Mouse (Mus musculus): ENCODE data around the gene Padi4. TPM values are rescaled to one million over a fixed set of nuclear protein-coding genes. Genes with fewer than 3 reads are reported as not detected.

The Padi4 gene
- polyA plus RNA-seq (2014; fragmentation: Nextera tagmentation; extraction: Ambion mirVana): 0.12 TPM in 1 of 2 replicates, not detected in the other

DNA sequence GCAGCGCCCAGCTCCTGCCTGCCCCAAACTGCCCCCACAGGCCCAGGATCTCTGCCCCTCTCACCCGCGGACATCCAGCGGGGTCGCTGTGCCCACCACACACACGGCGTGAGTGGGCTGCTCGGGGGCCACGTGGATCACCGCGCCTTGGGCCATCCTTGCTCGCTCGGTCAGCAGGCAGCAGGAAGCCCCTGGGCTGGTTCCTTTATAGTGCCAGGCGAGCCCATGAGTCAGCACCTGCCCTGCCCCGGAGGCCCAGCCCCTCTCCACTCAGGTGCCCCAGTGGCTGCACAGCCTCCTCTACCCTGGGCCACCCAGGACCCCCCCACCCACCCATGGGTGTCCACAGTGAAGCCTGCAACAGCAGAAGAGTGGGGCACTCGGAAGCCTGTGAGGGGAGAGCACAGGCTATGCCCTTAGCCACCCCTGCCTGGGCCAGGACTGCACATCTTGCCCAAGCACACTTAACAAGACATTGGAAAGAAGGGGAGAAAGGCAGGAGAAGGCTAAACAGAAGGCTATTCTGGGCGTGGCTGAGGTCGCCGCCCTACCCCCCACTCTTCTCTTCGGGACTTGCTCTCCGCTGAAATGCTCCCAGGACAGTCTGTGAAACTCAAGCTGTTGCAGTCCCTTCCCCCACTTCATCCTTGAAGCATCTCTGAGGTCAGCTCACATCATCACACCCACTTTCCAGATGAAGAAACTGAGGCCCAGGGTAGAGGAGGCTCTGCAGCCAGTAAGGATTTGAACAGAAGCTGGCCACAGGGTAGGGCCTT lies at the start of gene Padi4:
Gene Padi4, minus strand, starts transcription at position 212 of the 776 bp plus-strand sequence.
- Histone ChIP-seq H3K9me3 (ENCODE audit: control insufficient read depth, low read length) (no peaks in the 10 kb centered on the region), H3K27me3 (ENCODE audit: control insufficient read depth, insufficient read depth, low read length) (no peaks in the 10 kb centered on the region), H3K4me3 (ENCODE audit: low read depth, low read length) (no peak within 1 kb of the TSS), H3K4me2 (ENCODE audit: low read depth, severe bottlenecking) (no peak within 1 kb of the TSS), H3K4me1 (ENCODE audit: control insufficient read depth, insufficient read depth, low read length) (no peaks in the 10 kb centered on the region), H3K9ac (ENCODE audit: low read length) (no peak within 1 kb of the TSS), H3K36me3 (ENCODE audit: control insufficient read depth, insufficient read depth, low read length) (no peaks in the 10 kb centered on the region), H3K27ac (replicated peaks; ENCODE audit: low read depth, low read length) (no peak within 1 kb of the TSS)
- ATAC-seq (ENCODE audit: insufficient number of reproducible peaks, low FRiP score, low TSS enrichment, low read depth) (no peak), DNase-seq (ENCODE audit: low spot score) (no peak)
- 88% methylated on average over 21 of the region's 21 CpGs for WGBS

DNA sequence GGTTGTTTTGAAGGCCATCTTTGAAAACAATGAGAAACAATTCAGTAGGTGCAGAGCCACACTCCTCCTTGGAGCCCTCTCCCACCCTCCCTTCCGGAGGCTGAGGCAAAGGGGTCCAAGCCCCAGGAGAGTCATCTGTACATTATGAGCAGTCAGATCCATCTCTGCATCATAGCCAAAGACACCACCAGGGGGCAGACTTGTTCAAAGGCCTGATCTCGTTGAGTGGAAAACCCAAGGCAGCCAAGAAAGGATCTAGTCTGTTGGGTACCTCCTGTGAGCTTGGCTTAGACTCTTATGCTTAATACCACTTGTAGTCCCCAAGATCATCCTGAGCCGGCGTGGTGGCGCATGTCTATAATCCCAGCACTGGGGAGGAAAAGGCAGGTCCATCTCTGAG lies 48.0 kb upstream of the Padi4 start:
- DNase-seq (ENCODE audit: low spot score) (peak; percentile 55), ATAC-seq (ENCODE audit: insufficient number of reproducible peaks, low FRiP score, low TSS enrichment, low read depth) (no peak)
- 69% methylated on average over 5 of the region's 5 CpGs for WGBS
- Histone ChIP-seq H3K27ac (replicated peaks; ENCODE audit: low read depth, low read length) (no peak overlapping the region), H3K4me2 (ENCODE audit: low read depth, severe bottlenecking) (no peak overlapping the region), H3K36me3 (ENCODE audit: control insufficient read depth, insufficient read depth, low read length) (no peaks in the 10 kb centered on the region), H3K4me1 (ENCODE audit: control insufficient read depth, insufficient read depth, low read length) (no peaks in the 10 kb centered on the region), H3K9me3 (ENCODE audit: control insufficient read depth, low read length) (peaks cover 4% of the 10 kb centered on the region; the same call in 1 of the 2 replicates), H3K4me3 (ENCODE audit: low read depth, low read length) (no peak overlapping the region), H3K9ac (ENCODE audit: low read length) (no peak overlapping the region), H3K27me3 (ENCODE audit: control insufficient read depth, insufficient read depth, low read length) (no peaks in the 10 kb centered on the region)

DNA sequence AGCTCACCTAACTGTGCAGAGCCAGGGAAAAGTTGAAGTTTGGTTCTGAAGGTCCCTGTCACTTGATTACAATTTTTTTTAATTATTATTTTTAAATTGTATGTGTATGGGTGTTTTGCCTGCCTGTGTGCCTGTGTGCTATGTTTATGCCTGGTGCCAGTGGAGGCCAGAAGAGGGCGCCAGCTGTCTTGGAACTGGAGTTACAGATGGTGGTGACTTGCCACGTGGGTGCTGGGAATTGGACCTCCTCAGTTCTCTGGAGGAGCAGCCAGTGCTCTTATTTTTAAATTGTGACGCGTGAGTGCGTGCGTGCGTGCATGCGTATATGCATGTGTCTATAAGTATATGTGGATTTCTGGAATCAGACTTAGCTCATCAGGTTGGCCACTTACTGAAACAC lies 43.4 kb upstream of the Padi4 start:
- ATAC-seq (ENCODE audit: insufficient number of reproducible peaks, low FRiP score, low TSS enrichment, low read depth): no peak
- H3K27me3 ChIP-seq (ENCODE audit: control insufficient read depth, insufficient read depth, low read length): no peaks in the 10 kb centered on the region
- H3K4me3 ChIP-seq (ENCODE audit: low read depth, low read length): no peak overlapping the region
- H3K27ac ChIP-seq (replicated peaks; ENCODE audit: low read depth, low read length): no peak overlapping the region
- H3K36me3 ChIP-seq (ENCODE audit: control insufficient read depth, insufficient read depth, low read length): no peaks in the 10 kb centered on the region
- H3K4me2 ChIP-seq (ENCODE audit: low read depth, severe bottlenecking): no peak overlapping the region
- H3K9ac ChIP-seq (ENCODE audit: low read length): no peak overlapping the region
- DNase-seq (ENCODE audit: low spot score): no peak
- H3K9me3 ChIP-seq (ENCODE audit: control insufficient read depth, low read length): no peaks in the 10 kb centered on the region
- WGBS: 90% methylated on average over 8 of the region's 8 CpGs
- H3K4me1 ChIP-seq (ENCODE audit: control insufficient read depth, insufficient read depth, low read length): peaks cover 23% of the 10 kb centered on the region

DNA sequence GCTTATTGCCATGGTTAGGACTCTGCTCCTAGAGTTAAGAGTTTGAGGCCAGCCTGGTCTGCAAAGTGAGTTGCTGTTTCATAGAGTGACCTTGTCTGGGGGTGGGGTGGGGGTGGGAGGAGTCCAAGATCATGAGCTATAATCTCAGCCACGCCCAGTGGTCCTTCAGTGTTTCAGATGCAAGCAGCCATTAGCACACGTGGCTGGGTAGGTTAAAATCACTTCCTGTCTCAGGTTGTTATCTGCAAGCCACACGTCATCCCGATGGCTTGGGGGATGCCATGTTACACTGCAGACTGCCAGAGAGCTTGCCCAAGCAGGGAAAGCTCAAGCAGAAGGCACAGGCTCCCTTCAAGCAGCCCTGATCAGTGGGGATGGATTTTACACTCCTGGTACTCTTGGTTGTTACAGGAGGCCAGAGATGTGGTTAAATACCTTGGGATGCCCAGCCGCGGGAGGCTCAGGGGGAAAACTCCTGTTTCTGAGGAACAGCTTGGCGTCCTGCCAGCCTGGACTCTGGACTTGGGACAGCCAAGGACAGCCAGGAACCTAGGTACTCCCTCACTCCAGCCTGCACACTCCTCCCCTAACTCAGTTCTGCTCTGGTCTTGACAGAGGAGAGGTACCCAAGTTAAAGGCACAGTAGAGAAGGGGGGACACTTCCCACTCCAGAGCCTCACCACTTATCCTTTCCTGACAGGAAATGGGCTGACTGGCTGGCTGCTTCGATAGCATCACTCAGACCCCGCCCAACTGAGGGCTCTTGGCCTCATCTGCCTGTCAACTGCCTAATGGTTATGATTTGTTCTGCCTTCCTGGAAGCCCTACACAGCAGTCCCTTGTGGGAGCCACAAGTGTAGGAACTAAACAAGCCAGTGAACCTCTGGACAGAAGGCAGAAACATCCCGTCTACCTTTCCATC lies 42.2 kb upstream of the Padi4 start:
- DNase-seq (ENCODE audit: low spot score) (no peak), ATAC-seq (ENCODE audit: insufficient number of reproducible peaks, low FRiP score, low TSS enrichment, low read depth) (no peak)
- peaks cover 29% of the 10 kb centered on the region for H3K4me1 ChIP-seq (ENCODE audit: control insufficient read depth, insufficient read depth, low read length)
- 54% methylated on average over 10 of the region's 10 CpGs for WGBS
- H3K4me3 ChIP-seq (ENCODE audit: low read depth, low read length): no peak overlapping the region
- H3K36me3 ChIP-seq (ENCODE audit: control insufficient read depth, insufficient read depth, low read length): no peaks in the 10 kb centered on the region
- H3K4me2 ChIP-seq (ENCODE audit: low read depth, severe bottlenecking): no peak overlapping the region
- no peak overlapping the region for H3K9ac ChIP-seq (ENCODE audit: low read length)
- H3K27me3 ChIP-seq (ENCODE audit: control insufficient read depth, insufficient read depth, low read length): no peaks in the 10 kb centered on the region
- H3K9me3 ChIP-seq (ENCODE audit: control insufficient read depth, low read length): no peaks in the 10 kb centered on the region
- H3K27ac ChIP-seq (replicated peaks; ENCODE audit: low read depth, low read length): no peak overlapping the region

DNA sequence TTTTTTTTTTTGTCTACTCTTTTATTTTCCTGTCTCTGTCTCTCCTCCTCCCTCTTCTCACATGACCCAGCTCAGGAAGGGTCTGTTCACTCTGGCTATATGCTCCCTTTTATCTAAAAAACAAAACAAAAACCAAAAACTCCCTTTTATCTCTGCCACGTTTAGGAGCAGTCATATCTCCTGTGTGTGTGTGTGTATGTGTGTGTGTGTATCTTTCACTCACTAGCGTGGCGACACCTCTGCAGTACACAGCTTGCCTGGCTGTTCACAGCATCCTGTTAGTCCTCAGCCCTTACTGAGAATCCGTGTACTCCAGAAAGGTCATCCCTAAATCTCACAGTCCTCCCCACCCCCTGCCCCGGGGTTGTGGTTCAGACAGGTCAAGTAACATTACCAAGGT lies 41.5 kb upstream of the Padi4 start:
- no peak overlapping the region for H3K9ac ChIP-seq (ENCODE audit: low read length)
- no peak overlapping the region for H3K4me3 ChIP-seq (ENCODE audit: low read depth, low read length)
- ATAC-seq (ENCODE audit: insufficient number of reproducible peaks, low FRiP score, low TSS enrichment, low read depth) (no peak), DNase-seq (ENCODE audit: low spot score) (no peak)
- no peak overlapping the region for H3K4me2 ChIP-seq (ENCODE audit: low read depth, severe bottlenecking)
- no peaks in the 10 kb centered on the region for H3K36me3 ChIP-seq (ENCODE audit: control insufficient read depth, insufficient read depth, low read length)
- H3K9me3 ChIP-seq (ENCODE audit: control insufficient read depth, low read length): no peaks in the 10 kb centered on the region
- 73% methylated on average over 5 of the region's 5 CpGs for WGBS
- H3K27me3 ChIP-seq (ENCODE audit: control insufficient read depth, insufficient read depth, low read length): no peaks in the 10 kb centered on the region
- peaks cover 29% of the 10 kb centered on the region for H3K4me1 ChIP-seq (ENCODE audit: control insufficient read depth, insufficient read depth, low read length)
- H3K27ac ChIP-seq (replicated peaks; ENCODE audit: low read depth, low read length): no peak overlapping the region

DNA sequence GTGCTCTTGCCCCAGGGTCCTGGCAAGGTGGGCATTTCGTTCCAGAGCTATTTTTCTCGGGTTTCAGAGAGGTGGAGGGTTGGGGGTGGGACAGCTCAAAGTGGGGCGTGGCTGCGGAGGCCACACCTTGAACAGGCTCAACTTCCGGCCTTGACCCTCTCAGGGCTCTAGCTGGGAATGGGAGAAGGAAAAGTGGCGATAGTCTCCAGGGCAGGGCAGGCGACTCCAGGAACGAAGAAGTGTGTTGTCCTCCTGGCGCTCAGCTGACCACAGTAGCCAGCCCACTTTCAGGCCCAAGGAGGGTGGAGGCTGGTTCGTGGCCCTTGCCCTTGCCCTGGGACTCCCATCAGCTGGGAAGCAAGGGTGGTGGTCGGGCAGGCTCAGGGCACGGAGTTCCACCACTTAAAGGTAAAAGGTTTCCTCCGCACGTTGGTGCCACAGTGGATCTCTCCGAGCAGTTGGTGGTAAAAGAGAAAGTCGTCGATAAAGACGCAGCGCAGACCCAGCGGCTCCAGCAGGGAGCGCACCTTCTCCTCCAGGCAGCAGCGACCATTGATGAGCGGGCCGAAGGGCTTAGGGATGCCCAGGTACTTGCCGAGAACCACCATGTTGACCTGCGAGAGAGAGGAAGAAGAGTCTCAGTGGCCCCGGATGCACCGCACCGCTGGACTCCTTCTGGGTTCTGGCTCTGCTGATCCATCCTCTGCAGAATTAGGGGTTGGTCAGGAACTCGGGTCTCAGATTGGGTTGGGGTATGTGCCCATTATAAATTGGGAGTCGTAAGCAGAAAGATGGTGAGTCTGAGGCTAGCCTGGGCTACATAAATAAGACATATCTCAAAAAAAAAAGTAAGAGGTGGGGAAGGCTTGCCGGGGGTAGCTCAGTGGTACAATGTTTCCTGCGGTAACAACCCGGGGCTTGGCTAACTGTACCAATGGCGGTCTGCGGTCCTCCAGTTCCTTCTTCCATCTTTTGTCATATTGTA lies 40.5 kb upstream of the Padi4 start:
- DNase-seq (ENCODE audit: low spot score) (peak; percentile 79), ATAC-seq (ENCODE audit: insufficient number of reproducible peaks, low FRiP score, low TSS enrichment, low read depth) (peak; percentile 64)
- no peaks in the 10 kb centered on the region for H3K36me3 ChIP-seq (ENCODE audit: control insufficient read depth, insufficient read depth, low read length)
- peak overlapping the region; percentile 52 for H3K9ac ChIP-seq (ENCODE audit: low read length)
- H3K27me3 ChIP-seq (ENCODE audit: control insufficient read depth, insufficient read depth, low read length): no peaks in the 10 kb centered on the region
- H3K4me2 ChIP-seq (ENCODE audit: low read depth, severe bottlenecking): peak overlapping the region; percentile 74
- 23% methylated on average over 36 of the region's 36 CpGs for WGBS
- peak overlapping the region; percentile 39 for H3K4me3 ChIP-seq (ENCODE audit: low read depth, low read length)
- peak overlapping the region; percentile 89 for H3K27ac ChIP-seq (replicated peaks; ENCODE audit: low read depth, low read length)
- H3K4me1 ChIP-seq (ENCODE audit: control insufficient read depth, insufficient read depth, low read length): peaks cover 29% of the 10 kb centered on the region
- no peaks in the 10 kb centered on the region for H3K9me3 ChIP-seq (ENCODE audit: control insufficient read depth, low read length)

DNA sequence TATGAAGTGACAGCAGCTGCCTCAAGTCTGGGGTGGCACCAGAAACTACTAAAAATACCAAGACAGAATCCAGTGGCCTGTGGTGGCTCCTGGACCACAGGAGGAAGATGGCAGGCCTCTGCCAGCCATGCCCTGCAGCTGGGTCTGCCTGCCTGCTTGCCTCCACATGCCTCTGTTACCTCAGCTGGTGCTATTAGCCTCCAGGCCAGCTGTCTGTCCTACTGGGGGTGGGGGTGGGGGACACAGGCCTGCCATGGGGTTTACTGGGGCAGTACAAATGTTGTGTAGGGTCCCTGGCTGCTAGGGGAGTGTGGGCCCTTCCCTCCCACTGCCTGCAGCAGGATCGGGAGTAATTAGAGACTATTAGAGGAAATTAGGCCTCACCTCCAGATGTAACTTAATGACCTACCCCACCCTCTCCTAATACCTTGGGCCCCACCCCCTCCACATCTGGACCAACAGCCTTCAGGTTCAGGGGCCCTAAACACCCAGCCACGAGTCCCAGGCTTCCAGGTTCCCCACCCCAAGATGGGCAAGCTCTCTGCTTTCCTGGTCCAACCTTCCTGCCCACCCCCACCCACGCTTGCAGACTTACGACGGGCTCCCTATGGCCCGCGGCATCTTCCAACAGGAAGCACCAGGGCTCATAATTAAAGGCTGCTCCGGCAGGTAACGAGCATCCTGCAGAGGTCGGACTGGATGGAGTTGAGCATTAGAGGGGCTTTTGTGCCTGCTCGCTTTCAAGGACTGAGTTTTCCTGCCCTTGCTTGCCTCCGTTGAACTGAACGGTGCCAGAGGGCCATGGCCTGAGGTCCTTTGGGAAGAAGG lies 39.5 kb upstream of the Padi4 start:
- no peaks in the 10 kb centered on the region for H3K27me3 ChIP-seq (ENCODE audit: control insufficient read depth, insufficient read depth, low read length)
- H3K4me2 ChIP-seq (ENCODE audit: low read depth, severe bottlenecking): peak overlapping the region; percentile 74
- peaks cover 29% of the 10 kb centered on the region for H3K4me1 ChIP-seq (ENCODE audit: control insufficient read depth, insufficient read depth, low read length)
- H3K36me3 ChIP-seq (ENCODE audit: control insufficient read depth, insufficient read depth, low read length): no peaks in the 10 kb centered on the region
- peak overlapping the region; percentile 39 for H3K4me3 ChIP-seq (ENCODE audit: low read depth, low read length)
- H3K9ac ChIP-seq (ENCODE audit: low read length): peak overlapping the region; percentile 52
- peak overlapping the region; percentile 89 for H3K27ac ChIP-seq (replicated peaks; ENCODE audit: low read depth, low read length)
- WGBS: 3% methylated on average over 13 of the region's 13 CpGs
- ATAC-seq (ENCODE audit: insufficient number of reproducible peaks, low FRiP score, low TSS enrichment, low read depth) (peak; percentile 41; the same call in 1 of the 2 replicates), DNase-seq (ENCODE audit: low spot score) (peak; percentile 70)
- H3K9me3 ChIP-seq (ENCODE audit: control insufficient read depth, low read length): no peaks in the 10 kb centered on the region
